Mouse (Mus musculus) liver, embryonic 12.5 days (tissue): Measurements from ENCODE around the gene Fam71e1. TPM values are rescaled to one million over a fixed set of nuclear protein-coding genes. Genes with fewer than 3 reads are reported as not detected.

Source experiments
- ATAC-seq: fragments of 200-750 bp; cut with Nextera tagmentation; 2 replicates; pipeline ENCODE4 v1.8.0; 2017; ENCODE audit warnings: moderate number of reproducible peaks, mild to moderate bottlenecking, moderate library complexity
- H3K27ac ChIP-seq: fragments of 300-500 bp; sonication (generic); 2 replicates; pipeline ENCODE4 v1.5.1; 2016; ENCODE audit warnings: mild to moderate bottlenecking
- H3K27me3 ChIP-seq: fragments of 300-500 bp; sonication (generic); replicated peaks from 2 replicates; pipeline ENCODE4 v1.6.1; 2016; ENCODE audit warnings: mild to moderate bottlenecking, moderate library complexity
- H3K36me3 ChIP-seq: fragments of 300-500 bp; sonication (generic); 2 replicates; pipeline ENCODE4 v1.6.1; 2016; ENCODE audit warnings: mild to moderate bottlenecking, moderate library complexity
- H3K4me1 ChIP-seq: fragments of 300-500 bp; sonication (generic); 2 replicates; pipeline ENCODE4 v1.6.1; 2016
- H3K4me2 ChIP-seq: fragments of 300-500 bp; sonication (generic); 2 replicates; pipeline ENCODE4 v1.6.1; 2016; ENCODE audit warnings: mild to moderate bottlenecking, moderate library complexity
- H3K4me3 ChIP-seq: fragments of 300-500 bp; sonication (generic); 2 replicates; pipeline ENCODE4 v1.5.1; 2016; ENCODE audit warnings: mild to moderate bottlenecking, moderate library complexity
- H3K9ac ChIP-seq: fragments of 300-500 bp; sonication (generic); 2 replicates; pipeline ENCODE4 v1.6.1; 2016; ENCODE audit warnings: mild to moderate bottlenecking, moderate library complexity
- H3K9me3 ChIP-seq: fragments of 300-500 bp; sonication (generic); replicated peaks from 2 replicates; pipeline ENCODE4 v1.6.1; 2016; ENCODE audit warnings: mild to moderate bottlenecking, moderate library complexity
- WGBS: fragments of 180-500 bp; shearing (Covaris S2); methylation state at CpG from one replicate; pipeline ENCODE4 v1.1.7; 2016; ENCODE audit not compliant: insufficient replicate concordance; 5-methylcytosine and 5-hydroxymethylcytosine counted together
- polyA plus RNA-seq: library from polyadenylated mRNA; unstranded; fragments of >200 nt; fragmentation: Nextera tagmentation; extraction: Ambion mirVana; gene quantifications from 2 replicates; pipeline ENCODE4 v1.2.1, GENCODE M21; 2016

The Fam71e1 gene
- polyA plus RNA-seq, 1 experiment from 2014 or later: 3.3 TPM

DNA sequence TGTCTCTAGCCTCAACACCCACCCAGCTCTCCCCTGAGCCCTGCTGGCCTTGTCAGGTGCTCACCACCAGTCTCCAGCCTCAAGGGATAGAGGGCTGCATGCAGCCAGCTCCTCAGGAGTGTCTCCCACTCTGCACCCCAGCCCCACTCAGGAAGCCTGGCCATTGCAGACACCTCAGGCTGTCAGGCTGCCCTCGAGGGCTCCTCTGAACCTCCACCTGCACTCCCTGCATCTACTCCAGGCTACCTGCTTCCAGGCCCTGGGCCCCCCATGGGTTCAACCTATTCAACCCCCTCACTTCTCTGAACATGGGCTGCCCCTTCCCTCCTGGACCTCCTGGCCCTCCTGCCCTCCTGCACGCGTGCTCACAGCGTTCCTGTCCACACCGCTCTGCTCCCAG lies 5.0 kb upstream of the Fam71e1 start:
- no peak for ATAC-seq
- Histone ChIP-seq H3K27ac (no peak overlapping the region), H3K9ac (no peak overlapping the region), H3K36me3 (peaks cover 63% of the 10 kb centered on the region), H3K27me3 (no peaks in the 10 kb centered on the region), H3K4me3 (no peak overlapping the region), H3K4me1 (peaks cover 15% of the 10 kb centered on the region), H3K4me2 (no peak overlapping the region), H3K9me3 (no peaks in the 10 kb centered on the region)
- WGBS: 94% methylated on average over 5 of the region's 5 CpGs

DNA sequence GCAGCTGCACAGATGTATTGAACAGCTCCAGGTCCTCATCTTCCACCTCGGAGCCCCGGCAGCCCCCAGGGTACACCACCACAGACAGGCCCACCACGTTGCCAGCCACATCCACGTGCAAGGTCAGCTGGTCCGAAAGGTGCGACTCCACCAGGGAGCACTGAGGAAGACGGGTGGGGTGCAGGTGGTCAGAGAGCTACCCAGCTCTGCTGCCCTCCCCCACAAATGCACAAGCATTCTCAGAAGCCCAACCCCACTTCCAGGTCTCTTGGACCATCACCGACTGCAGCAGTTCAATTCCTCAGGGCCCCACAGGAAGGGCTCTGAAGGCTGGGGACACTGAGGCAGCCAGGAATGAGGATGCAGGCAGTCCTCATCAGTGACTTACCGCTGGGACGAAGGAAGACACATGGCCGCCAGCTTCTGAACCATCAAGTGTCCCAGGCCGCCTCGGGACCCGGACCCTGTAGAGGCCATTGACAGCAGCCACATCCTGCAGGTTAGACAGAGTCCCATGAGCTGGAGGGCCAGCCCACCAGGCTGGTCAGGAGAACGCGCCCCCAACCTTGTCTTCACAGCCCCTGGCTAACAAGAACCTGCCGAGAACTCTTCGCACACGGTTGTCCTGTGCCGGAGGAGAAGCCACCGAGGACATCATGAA lies 4.1 kb upstream of the Fam71e1 start:
- peaks cover 63% of the 10 kb centered on the region for H3K36me3 ChIP-seq
- no peak overlapping the region for H3K9ac ChIP-seq
- H3K4me3 ChIP-seq: no peak overlapping the region
- H3K4me1 ChIP-seq: peaks cover 21% of the 10 kb centered on the region
- H3K4me2 ChIP-seq: no peak overlapping the region
- no peak overlapping the region for H3K27ac ChIP-seq
- 89% methylated on average over 21 of the region's 21 CpGs for WGBS
- H3K27me3 ChIP-seq: no peaks in the 10 kb centered on the region
- no peaks in the 10 kb centered on the region for H3K9me3 ChIP-seq
- ATAC-seq: no peak

DNA sequence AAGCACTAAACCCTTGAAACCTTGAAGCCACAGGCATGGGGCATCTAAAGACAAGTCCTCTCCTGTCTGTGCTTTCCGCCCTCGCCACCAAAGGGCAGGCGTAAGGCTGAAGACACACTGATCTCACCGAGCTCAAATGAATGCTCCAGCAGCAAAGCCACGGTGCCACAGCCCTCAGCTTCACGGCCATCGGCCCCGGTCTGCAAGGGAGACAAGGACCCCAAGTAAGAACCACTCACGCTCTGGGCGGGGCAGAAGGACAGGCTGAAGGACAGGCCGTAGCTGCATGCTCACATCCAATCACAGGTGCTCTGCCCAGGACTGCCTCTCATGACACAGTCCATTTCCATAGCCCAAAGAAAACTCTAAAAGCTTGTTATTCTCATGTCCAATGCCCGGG lies 1.7 kb upstream of the Fam71e1 start:
- peak overlapping the region; percentile 91 for H3K4me2 ChIP-seq
- H3K9ac ChIP-seq: peak overlapping the region; percentile 82; the same call in 1 of the 2 replicates
- no peaks in the 10 kb centered on the region for H3K9me3 ChIP-seq
- peaks cover 51% of the 10 kb centered on the region for H3K36me3 ChIP-seq
- WGBS: 84% methylated on average over 12 of the region's 12 CpGs
- peaks cover 30% of the 10 kb centered on the region for H3K4me1 ChIP-seq
- peaks cover 14% of the 10 kb centered on the region for H3K27me3 ChIP-seq
- peak overlapping the region; percentile 74 for H3K4me3 ChIP-seq
- no peak for ATAC-seq
- 0 out of 2 replicates have a peak overlapping the region, but pooled peaks have one; percentile 94 for H3K27ac ChIP-seq

DNA sequence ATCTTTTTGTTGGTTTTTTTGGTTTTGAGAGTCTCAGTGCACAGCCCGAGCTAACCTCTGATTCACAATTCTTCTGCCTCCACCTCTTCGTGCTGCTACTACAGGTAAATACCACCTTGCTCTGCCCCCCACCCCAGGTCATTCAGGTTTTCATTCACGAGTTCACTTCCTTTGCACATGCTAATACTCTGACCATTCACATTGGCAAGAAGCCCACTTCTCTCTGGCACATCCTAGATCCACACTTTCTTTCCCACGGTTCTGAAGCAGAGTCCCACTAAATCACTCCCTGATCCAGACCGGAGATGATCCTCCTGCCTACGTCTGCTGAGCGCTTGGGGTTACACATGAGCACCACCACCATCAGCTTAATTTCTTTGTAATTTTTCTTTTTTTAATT lies 1.3 kb upstream of the Fam71e1 start:
- H3K9ac ChIP-seq: peak overlapping the region; percentile 82
- H3K9me3 ChIP-seq: no peaks in the 10 kb centered on the region
- H3K4me1 ChIP-seq: peaks cover 30% of the 10 kb centered on the region
- H3K27ac ChIP-seq: 0 out of 2 replicates have a peak overlapping the region, but pooled peaks have one; percentile 94
- no peak for ATAC-seq
- peaks cover 47% of the 10 kb centered on the region for H3K36me3 ChIP-seq
- WGBS: 80% methylated on average over 7 of the region's 7 CpGs
- H3K4me2 ChIP-seq: peak overlapping the region; percentile 91
- H3K4me3 ChIP-seq: peak overlapping the region; percentile 74
- H3K27me3 ChIP-seq: peaks cover 18% of the 10 kb centered on the region

DNA sequence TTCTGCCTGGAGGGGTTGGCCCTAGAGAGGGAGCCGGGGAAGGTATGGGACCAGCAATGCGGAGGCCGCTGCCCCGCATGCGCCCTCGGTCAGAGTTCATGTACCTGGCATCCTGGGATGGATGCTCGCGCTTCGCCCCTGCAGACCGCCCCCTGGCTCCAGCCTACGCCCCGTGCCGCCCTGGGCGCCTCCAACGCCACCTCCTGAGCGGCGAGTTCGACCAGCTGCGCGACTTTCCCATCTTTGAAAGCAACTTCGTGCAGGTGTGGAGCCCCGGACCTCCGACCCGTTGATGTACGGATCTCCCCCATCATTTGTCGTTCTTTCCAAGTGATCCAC lies 359 bp downstream of the Fam71e1 start:
- Histone ChIP-seq H3K4me2 (peak overlapping the region; percentile 91), H3K4me3 (peak overlapping the region; percentile 74), H3K27me3 (peaks cover 33% of the 10 kb centered on the region), H3K36me3 (peaks cover 31% of the 10 kb centered on the region), H3K9me3 (no peaks in the 10 kb centered on the region), H3K27ac (peak overlapping the region; percentile 94), H3K9ac (peak overlapping the region; percentile 71), H3K4me1 (peaks cover 39% of the 10 kb centered on the region)
- ATAC-seq: peak; percentile 71
- under 1% methylated on average over 25 of the region's 26 CpGs for WGBS

DNA sequence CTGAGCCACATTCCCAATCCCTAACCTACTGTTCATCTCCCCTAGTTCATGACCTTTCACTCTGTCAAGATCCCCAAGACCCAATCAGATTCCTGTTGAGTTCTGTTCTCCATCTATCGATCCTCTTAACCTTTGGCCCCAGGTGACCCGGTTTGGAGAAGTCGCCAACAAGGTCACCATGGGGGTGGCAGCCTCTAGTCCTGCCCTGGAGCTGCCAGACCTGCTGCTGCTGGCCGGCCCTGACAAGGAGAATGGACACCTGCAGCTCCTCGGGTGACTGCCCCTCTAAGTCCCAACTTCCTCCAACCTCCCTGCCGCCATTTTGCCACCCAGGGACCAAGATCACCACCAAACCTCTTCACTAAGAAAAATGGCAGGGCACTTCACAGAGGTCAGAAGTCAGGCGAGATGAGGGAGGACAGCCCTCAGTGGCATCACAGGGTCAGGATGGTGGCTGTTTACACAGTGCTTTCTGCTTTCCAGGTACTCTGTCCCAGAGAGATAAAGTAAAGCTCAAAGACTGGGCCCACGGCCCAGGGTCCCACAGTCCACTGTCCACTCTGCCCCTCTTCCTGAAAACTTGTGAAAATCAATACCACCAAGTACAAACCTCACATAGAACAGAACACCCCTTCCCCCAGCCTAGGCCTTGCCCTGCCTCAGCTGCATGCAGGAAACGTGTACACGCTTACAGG lies 1.1 kb downstream of the Fam71e1 start:
- Histone ChIP-seq H3K27ac (peak overlapping the region; percentile 94), H3K9me3 (no peaks in the 10 kb centered on the region), H3K4me2 (peak overlapping the region; percentile 91), H3K9ac (peak overlapping the region; percentile 71), H3K4me1 (peaks cover 39% of the 10 kb centered on the region), H3K36me3 (peaks cover 23% of the 10 kb centered on the region), H3K4me3 (peak overlapping the region; percentile 74), H3K27me3 (peaks cover 33% of the 10 kb centered on the region)
- whole genome bisulfite sequencing: 75% methylated on average over 10 of the region's 10 CpGs
- no peak for ATAC-seq

DNA sequence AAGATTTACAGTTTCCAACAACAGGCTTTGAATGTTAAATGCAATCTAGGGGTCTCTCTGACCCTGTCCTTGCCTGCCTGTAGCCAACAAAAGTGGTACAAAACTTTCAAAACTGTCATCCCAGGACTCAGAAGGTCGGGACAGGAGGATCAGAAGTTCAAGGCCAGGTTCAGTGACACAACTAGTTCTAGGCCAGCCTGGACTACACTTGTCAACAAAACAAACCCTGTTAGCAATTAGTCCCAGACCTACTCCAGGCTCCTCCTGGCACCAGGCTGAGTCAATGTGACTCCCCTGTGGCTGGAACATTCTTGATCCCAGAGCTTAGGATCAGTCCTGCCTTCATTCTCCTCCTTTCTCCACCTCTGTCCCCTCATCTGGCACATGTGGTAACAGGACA lies 2.5 kb downstream of the Fam71e1 start:
- H3K4me1 ChIP-seq: peaks cover 39% of the 10 kb centered on the region
- H3K4me2 ChIP-seq: no peak overlapping the region
- WGBS: 61% methylated on average over 1 of the region's 1 CpGs
- no peaks in the 10 kb centered on the region for H3K9me3 ChIP-seq
- no peak for ATAC-seq
- H3K27ac ChIP-seq: no peak overlapping the region
- peaks cover 41% of the 10 kb centered on the region for H3K27me3 ChIP-seq
- H3K9ac ChIP-seq: no peak overlapping the region
- no peak overlapping the region for H3K4me3 ChIP-seq
- H3K36me3 ChIP-seq: peaks cover 9% of the 10 kb centered on the region

DNA sequence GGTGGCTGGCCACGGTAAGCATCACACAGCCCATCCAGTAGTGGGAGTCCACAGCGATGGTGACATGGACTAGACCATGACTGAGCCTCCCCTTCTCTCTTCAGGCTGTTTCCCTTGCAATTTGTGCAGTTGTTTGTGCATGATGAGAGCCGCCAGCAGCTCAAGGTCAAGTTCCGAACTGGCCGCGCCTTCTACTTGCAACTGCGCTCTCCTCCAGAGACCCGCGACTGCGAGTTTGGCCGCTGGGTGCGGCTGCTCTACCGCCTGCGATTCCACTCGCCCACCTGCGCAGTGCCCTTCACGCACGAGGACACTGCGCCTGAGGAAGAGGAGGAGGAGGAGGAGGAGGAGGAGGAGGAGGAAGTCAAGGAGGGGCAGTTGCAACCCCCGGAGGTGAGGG lies 3.7 kb downstream of the Fam71e1 start:
- ATAC-seq: no peak
- H3K9ac ChIP-seq: no peak overlapping the region
- 39% methylated on average over 20 of the region's 20 CpGs for WGBS

DNA sequence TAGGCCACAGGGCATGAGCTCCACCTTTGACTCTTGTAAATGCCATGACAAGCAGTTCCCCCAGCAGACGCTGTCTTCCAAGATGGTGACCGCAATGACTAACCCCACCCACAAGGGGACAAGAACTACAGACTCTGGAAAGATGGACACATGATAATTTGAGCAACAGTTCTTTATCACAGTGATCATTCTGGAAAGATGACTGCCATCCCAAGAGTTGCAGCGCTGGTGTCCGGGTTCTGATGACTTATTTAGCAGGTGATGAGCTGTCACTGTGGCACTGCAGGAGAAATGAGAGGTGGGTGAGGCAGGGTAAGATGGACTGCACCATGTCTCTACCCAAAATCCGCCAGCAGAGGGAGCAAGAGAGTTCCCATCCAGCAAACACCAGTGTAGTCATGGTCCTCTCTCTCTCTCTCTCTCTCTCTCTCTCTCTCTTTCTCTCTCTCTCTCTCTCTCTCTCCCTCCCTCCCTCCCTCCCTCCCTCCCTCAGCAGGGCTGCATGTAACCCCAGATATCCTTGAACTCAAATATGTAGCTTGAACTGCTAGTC lies 5.3 kb downstream of the Fam71e1 start:
- no peak for ATAC-seq
- WGBS: 27% methylated on average over 5 of the region's 5 CpGs

More for the DNA sequence above, 3.7 kb downstream of the Fam71e1 start:
- Histone ChIP-seq H3K4me1 (peaks cover 31% of the 10 kb centered on the region), H3K36me3 (no peaks in the 10 kb centered on the region), H3K4me2 (no peak overlapping the region), H3K27ac (no peak overlapping the region), H3K27me3 (peaks cover 44% of the 10 kb centered on the region), H3K9me3 (peaks cover 3% of the 10 kb centered on the region; the same call in 1 of the 2 replicates), H3K4me3 (no peak overlapping the region)

DNA sequence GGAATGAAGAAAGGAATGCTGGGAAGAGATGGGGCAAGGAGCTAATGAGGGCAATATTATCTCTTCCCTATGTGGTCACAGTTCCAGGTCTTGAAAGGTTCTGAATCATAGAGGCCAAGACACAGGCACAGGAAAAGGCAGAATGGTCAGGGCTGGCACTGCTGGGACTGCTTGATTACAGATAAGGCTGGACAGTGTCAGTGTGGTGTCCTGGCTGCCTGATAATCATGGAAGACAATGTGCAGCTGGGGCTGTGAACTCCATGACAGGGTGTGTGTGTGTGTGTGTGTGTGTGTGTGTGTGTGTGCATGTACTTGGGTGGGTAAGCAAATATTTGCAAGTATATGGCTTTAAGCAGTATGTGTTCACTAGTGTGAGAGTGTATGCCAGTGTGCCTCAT lies 11.1 kb downstream of the Fam71e1 start:
- peaks cover 72% of the 10 kb centered on the region for H3K27me3 ChIP-seq
- no peaks in the 10 kb centered on the region for H3K36me3 ChIP-seq
- ATAC-seq: peak; percentile 24; the same call in 1 of the 2 replicates
- H3K4me1 ChIP-seq: peaks cover 10% of the 10 kb centered on the region
- H3K4me3 ChIP-seq: no peak overlapping the region
- no peak overlapping the region for H3K27ac ChIP-seq
- H3K9me3 ChIP-seq: peaks cover 5% of the 10 kb centered on the region; the same call in 1 of the 2 replicates
- no peak overlapping the region for H3K9ac ChIP-seq
- no peak overlapping the region for H3K4me2 ChIP-seq

More for the DNA sequence above, 5.3 kb downstream of the Fam71e1 start:
- H3K9ac ChIP-seq: no peak overlapping the region
- H3K36me3 ChIP-seq: no peaks in the 10 kb centered on the region
- no peak overlapping the region for H3K4me3 ChIP-seq
- H3K27me3 ChIP-seq: peaks cover 52% of the 10 kb centered on the region
- H3K4me2 ChIP-seq: no peak overlapping the region
- H3K4me1 ChIP-seq: peaks cover 24% of the 10 kb centered on the region
- peaks cover 3% of the 10 kb centered on the region; the same call in 1 of the 2 replicates for H3K9me3 ChIP-seq
- no peak overlapping the region for H3K27ac ChIP-seq

DNA sequence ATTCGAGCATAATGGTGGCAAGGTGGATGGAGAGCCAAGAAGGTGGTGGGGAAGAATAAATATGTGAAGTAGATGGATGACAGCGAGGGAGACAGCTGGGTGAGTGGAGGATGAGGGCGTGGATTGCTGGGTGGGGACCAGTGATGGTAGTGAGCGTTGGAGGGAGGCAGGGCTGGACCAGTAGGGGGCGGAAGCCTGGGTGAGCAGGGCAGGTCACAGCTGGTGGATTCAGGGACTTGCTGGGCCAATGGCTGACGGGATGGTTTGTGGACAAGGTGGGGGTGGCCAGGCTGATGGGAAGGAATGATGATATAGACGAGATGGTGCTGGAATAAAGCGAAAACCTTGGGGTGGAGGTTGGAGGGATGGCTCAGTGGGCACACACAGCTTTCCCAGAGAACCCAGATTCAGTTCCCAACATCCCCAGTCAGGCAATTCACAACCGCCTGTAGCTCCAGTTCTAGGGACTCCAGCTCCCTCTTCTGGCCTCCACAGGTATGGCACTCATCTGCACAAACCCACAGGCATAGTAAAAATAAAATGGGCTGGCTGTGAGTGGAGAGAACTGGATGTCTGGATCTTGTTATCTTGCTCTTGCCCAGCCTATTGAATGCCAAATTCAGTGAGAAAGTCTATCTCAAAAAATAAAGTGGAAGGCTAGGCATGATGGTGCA lies 23.0 kb downstream of the Fam71e1 start:
- H3K9me3 ChIP-seq: no peaks in the 10 kb centered on the region
- H3K27me3 ChIP-seq: peaks cover 80% of the 10 kb centered on the region
- H3K27ac ChIP-seq: no peak overlapping the region
- no peak for ATAC-seq
- no peak overlapping the region for H3K4me2 ChIP-seq
- no peaks in the 10 kb centered on the region for H3K36me3 ChIP-seq
- no peak overlapping the region for H3K4me3 ChIP-seq
- WGBS: 52% methylated on average over 9 of the region's 9 CpGs
- 0 out of 2 replicates have a peak, but pooled peaks cover 3% of the 10 kb centered on the region for H3K4me1 ChIP-seq
- H3K9ac ChIP-seq: no peak overlapping the region

DNA sequence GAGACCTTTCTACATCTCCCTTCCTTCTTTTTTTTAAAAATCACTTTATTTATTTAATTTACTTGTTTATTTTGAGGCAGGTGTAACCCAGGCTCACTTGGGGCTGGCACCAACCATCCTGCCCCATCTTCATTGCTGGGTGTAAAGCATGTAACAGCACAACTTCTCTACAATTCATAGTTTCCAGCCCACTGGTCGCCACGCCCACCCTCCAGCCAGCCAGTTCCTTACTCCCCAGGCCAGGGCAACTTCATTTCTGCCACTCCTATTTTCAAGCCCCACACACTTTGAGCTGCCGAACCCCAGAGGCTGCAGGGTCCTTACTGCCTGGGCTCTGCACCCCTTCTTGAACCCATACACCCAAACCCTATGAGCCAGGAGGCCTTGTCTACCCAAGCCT lies 24.6 kb downstream of the Fam71e1 start:
- Histone ChIP-seq H3K9ac (no peak overlapping the region), H3K36me3 (no peaks in the 10 kb centered on the region), H3K4me3 (no peak overlapping the region), H3K4me1 (0 out of 2 replicates have a peak, but pooled peaks cover 3% of the 10 kb centered on the region), H3K27me3 (peaks cover 81% of the 10 kb centered on the region), H3K27ac (no peak overlapping the region), H3K9me3 (no peaks in the 10 kb centered on the region), H3K4me2 (no peak overlapping the region)
- no peak for ATAC-seq
- WGBS: 53% methylated on average over 3 of the region's 3 CpGs
